In genomic region chr5:127627242-127627641, GRCm38 (mm10) we compare ENCODE assay signal across 18 mouse cellular contexts. TPM values are rescaled to one million over a fixed set of nuclear protein-coding genes. Genes with fewer than 3 reads are reported as not detected.
"Had no signal": no experiment of that assay in that cellular context is flagged by ENCODE, and none has a peak within 500 bp of the region (broad histone marks: within the 10 kb centered on the region; RNA-seq: fewer than 3 reads in every experiment).

No protein-coding gene starts in this region.

- H3K9ac ChIP-seq: lung, embryonic 14.5 days; neural tube, embryonic 13.5 days; neural tube, embryonic 15.5 days had no signal

- H3K36me3 ChIP-seq: midbrain, embryonic 10.5 days; neural tube, embryonic 13.5 days; neural tube, embryonic 15.5 days had no signal

- H3K4me1 ChIP-seq: neural tube, embryonic 15.5 days had no signal

- H3K4me3 ChIP-seq: midbrain, embryonic 10.5 days; myocyte; neural tube, embryonic 13.5 days; neural tube, embryonic 15.5 days had no signal

- H3K9me3 ChIP-seq: midbrain, embryonic 10.5 days; neural tube, embryonic 13.5 days; neural tube, embryonic 15.5 days had no signal

- H3K27ac ChIP-seq: midbrain, embryonic 10.5 days; neural tube, embryonic 13.5 days; neural tube, embryonic 15.5 days had no signal

- H3K27me3 ChIP-seq: neural tube, embryonic 15.5 days had no signal

- DNase-seq: lung, adult 18-20 months; lung, embryonic 14.5 days; lung, postnatal 10 days; lung, postnatal 4 days; midbrain, embryonic 14.5 days; retina, postnatal 1 day; right cerebral cortex, adult 18-20 months; right cerebral cortex, postnatal 25 days; right cerebral cortex, postnatal 4 days; spleen, adult 18-20 months; thymus, adult 18-20 months; thymus, postnatal 14 days; thymus, postnatal 36 days had no signal

RNA-seq across cellular contexts. Expression of gene Glt1d1, which starts 4.8 kb away (rescaled TPM):
- total RNA-seq: megakaryocyte-erythroid progenitor cell, adult 5-6 weeks had no signal
- polyA plus RNA-seq: myocyte had no signal
